Mouse (Mus musculus) midbrain, postnatal 0 days (tissue): ENCODE results near the gene Dscaml1. TPM values are rescaled to one million over a fixed set of nuclear protein-coding genes. Genes with fewer than 3 reads are reported as not detected.

Experiments used
- ATAC-seq: fragments of 200-750 bp; cut with Nextera tagmentation; 2 replicates; pipeline ENCODE4 v1.8.0; 2017; ENCODE audit warnings: moderate number of reproducible peaks, mild to moderate bottlenecking, moderate TSS enrichment, moderate library complexity; ENCODE audit not compliant: low FRiP score
- DNase-seq: peaks from one replicate; pipeline ENCODE4 v3.0.0-alpha.2; 2015; ENCODE audit warnings: low spot score
- H3K27ac ChIP-seq: fragments of 300-500 bp; sonication (generic); 2 replicates; pipeline ENCODE4 v1.5.1; 2014; ENCODE audit warnings: low read depth, mild to moderate bottlenecking, low read length, mixed read lengths
- H3K27me3 ChIP-seq: fragments of 300-500 bp; sonication (generic); 2 replicates; pipeline ENCODE4 v1.6.1; 2014; ENCODE audit warnings: low read length, control low read depth, mixed read lengths; ENCODE audit not compliant: insufficient read depth
- H3K36me3 ChIP-seq: fragments of 300-500 bp; sonication (generic); 2 replicates; pipeline ENCODE4 v1.6.1; 2014; ENCODE audit warnings: low read length, control low read depth, mixed read lengths; ENCODE audit not compliant: insufficient read depth
- H3K4me1 ChIP-seq: fragments of 300-500 bp; sonication (generic); 2 replicates; pipeline ENCODE4 v1.6.1; 2014; ENCODE audit warnings: mild to moderate bottlenecking, control low read depth, antibody characterized with exemption, low read length, mixed read lengths; ENCODE audit not compliant: insufficient read depth
- H3K4me2 ChIP-seq: fragments of 300-500 bp; sonication (generic); 2 replicates; pipeline ENCODE4 v1.6.1; 2014; ENCODE audit warnings: low read depth, mild to moderate bottlenecking, low read length, mixed read lengths; ENCODE audit not compliant: poor library complexity, severe bottlenecking
- H3K4me3 ChIP-seq: fragments of 300-500 bp; sonication (generic); 2 replicates; pipeline ENCODE4 v1.5.1; 2014; ENCODE audit warnings: low read depth, mild to moderate bottlenecking, low read length, moderate library complexity
- H3K9ac ChIP-seq: fragments of 300-500 bp; sonication (generic); replicated peaks from 2 replicates; pipeline ENCODE4 v1.6.1; 2014; ENCODE audit warnings: mild to moderate bottlenecking, low read length, moderate library complexity, mixed read lengths; ENCODE audit not compliant: poor library complexity, severe bottlenecking
- H3K9me3 ChIP-seq: fragments of 300-500 bp; sonication (generic); 2 replicates; pipeline ENCODE4 v1.6.1; 2016; ENCODE audit warnings: low read length, control low read depth
- CTCF ChIP-seq: IDR thresholded peaks from 2 replicates; pipeline ENCODE4 v1.5.1; 2016; ENCODE audit warnings: antibody characterized with exemption, mild to moderate bottlenecking
- WGBS: fragments of 180-500 bp; shearing (Covaris S2); extraction: QIAGEN DNeasy Blood & Tissue Kit; methylation state at CpG from one replicate; pipeline ENCODE4 v1.1.7; 2014; 5-methylcytosine and 5-hydroxymethylcytosine counted together
- polyA plus RNA-seq: library from polyadenylated mRNA; unstranded; fragments of >200 nt; fragmentation: Nextera tagmentation; extraction: Ambion mirVana; gene quantifications from 2 replicates; pipeline ENCODE4 v1.2.1, GENCODE M21; 2015
- total RNA-seq: library from RNA; depleted of rRNA; stranded (reverse); fragments of >200 nt; gene quantifications from 2 replicates; pipeline ENCODE4 v1.2.3, GENCODE M21; 2014

Dscaml1 gene
- total and polyA plus RNA-seq, 2 experiments from 2014 or later: 14.6 to 42.1 TPM

GRCm38 (mm10) chr9:45468235-45468634 lies 41.8 kb downstream of the Dscaml1 start:
- Histone ChIP-seq H3K9me3 (no peaks in the 10 kb centered on the region), H3K36me3 (no peaks in the 10 kb centered on the region), H3K27me3 (no peaks in the 10 kb centered on the region), H3K27ac (no peak overlapping the region), H3K4me1 (peaks cover 21% of the 10 kb centered on the region), H3K4me3 (no peak overlapping the region), H3K4me2 (no peak overlapping the region), H3K9ac (no peak overlapping the region)
- ATAC-seq (0 out of 2 replicates have a peak, but pooled peaks have one; percentile 42), DNase-seq (no peak)
- no peak for TF ChIP-seq CTCF
- WGBS: 56% methylated on average over 10 of the region's 10 CpGs

- no peak overlapping the region for H3K9ac ChIP-seq
Observed at GRCm38 (mm10) chr9:45470746-45471471, 44.5 kb downstream of the Dscaml1 start.

GRCm38 (mm10) chr9:45471691-45472090 lies 45.3 kb downstream of the Dscaml1 start:
- WGBS: 22% methylated on average over 9 of the region's 9 CpGs
- peak; percentile 26; the same call in 1 of the 2 replicates for ATAC-seq
- DNase-seq: no peak

More at GRCm38 (mm10) chr9:45470746-45471471, 44.5 kb downstream of the Dscaml1 start:
- Histone ChIP-seq H3K27me3 (no peaks in the 10 kb centered on the region), H3K4me3 (no peak overlapping the region), H3K36me3 (no peaks in the 10 kb centered on the region), H3K4me2 (no peak overlapping the region), H3K27ac (peak overlapping the region; percentile 76), H3K4me1 (peaks cover 21% of the 10 kb centered on the region), H3K9me3 (no peaks in the 10 kb centered on the region)
- WGBS: 44% methylated on average over 10 of the region's 10 CpGs
- no peak for TF ChIP-seq CTCF
- ATAC-seq: no peak
- peak; percentile 53 for DNase-seq

GRCm38 (mm10) chr9:45474874-45475273 lies 48.4 kb downstream of the Dscaml1 start:
- no peaks in the 10 kb centered on the region for H3K36me3 ChIP-seq
- no peak for TF ChIP-seq CTCF
- H3K4me2 ChIP-seq: no peak overlapping the region
- no peak overlapping the region for H3K27ac ChIP-seq
- H3K27me3 ChIP-seq: no peaks in the 10 kb centered on the region
- no peak overlapping the region for H3K4me3 ChIP-seq
- ATAC-seq (no peak), DNase-seq (no peak)
- no peaks in the 10 kb centered on the region for H3K9me3 ChIP-seq
- peaks cover 16% of the 10 kb centered on the region for H3K4me1 ChIP-seq
- no peak overlapping the region for H3K9ac ChIP-seq

More at GRCm38 (mm10) chr9:45471691-45472090, 45.3 kb downstream of the Dscaml1 start:
- Histone ChIP-seq H3K27me3 (no peaks in the 10 kb centered on the region), H3K9ac (no peak overlapping the region), H3K4me1 (peaks cover 21% of the 10 kb centered on the region), H3K27ac (peak overlapping the region; percentile 65), H3K36me3 (no peaks in the 10 kb centered on the region), H3K4me3 (no peak overlapping the region), H3K4me2 (no peak overlapping the region), H3K9me3 (no peaks in the 10 kb centered on the region)
- TF ChIP-seq CTCF: no peak

GRCm38 (mm10) chr9:45480936-45481335 lies 54.5 kb downstream of the Dscaml1 start:
- Histone ChIP-seq H3K4me3 (no peak overlapping the region), H3K4me1 (no peaks in the 10 kb centered on the region), H3K27me3 (no peaks in the 10 kb centered on the region), H3K9ac (no peak overlapping the region), H3K27ac (no peak overlapping the region), H3K4me2 (no peak overlapping the region), H3K36me3 (no peaks in the 10 kb centered on the region), H3K9me3 (no peaks in the 10 kb centered on the region)
- ATAC-seq (no peak), DNase-seq (no peak)
- TF ChIP-seq CTCF: no peak
- 85% methylated on average over 9 of the region's 9 CpGs for WGBS

- Histone ChIP-seq H3K27me3 (no peaks in the 10 kb centered on the region), H3K4me1 (no peaks in the 10 kb centered on the region), H3K4me2 (no peak overlapping the region), H3K9ac (no peak overlapping the region), H3K9me3 (no peaks in the 10 kb centered on the region), H3K27ac (no peak overlapping the region), H3K4me3 (no peak overlapping the region), H3K36me3 (no peaks in the 10 kb centered on the region)
- DNase-seq (no peak), ATAC-seq (no peak)
- 79% methylated on average over 4 of the region's 4 CpGs for WGBS
- TF ChIP-seq CTCF: no peak
Observed at GRCm38 (mm10) chr9:45486665-45487074, 60.2 kb downstream of the Dscaml1 start.
